Mouse (Mus musculus): ENCODE data around the gene Vmn1r74.
"Not testable (repeated sequence)": the region's sequence is repeated elsewhere in the genome, so short reads cannot be mapped to it uniquely, and the experiment has no call there.

Gene Vmn1r74
- long read RNA-seq, experiment 1, result 0 reads
- long read RNA-seq, experiment 2, result 0 reads

DNA sequence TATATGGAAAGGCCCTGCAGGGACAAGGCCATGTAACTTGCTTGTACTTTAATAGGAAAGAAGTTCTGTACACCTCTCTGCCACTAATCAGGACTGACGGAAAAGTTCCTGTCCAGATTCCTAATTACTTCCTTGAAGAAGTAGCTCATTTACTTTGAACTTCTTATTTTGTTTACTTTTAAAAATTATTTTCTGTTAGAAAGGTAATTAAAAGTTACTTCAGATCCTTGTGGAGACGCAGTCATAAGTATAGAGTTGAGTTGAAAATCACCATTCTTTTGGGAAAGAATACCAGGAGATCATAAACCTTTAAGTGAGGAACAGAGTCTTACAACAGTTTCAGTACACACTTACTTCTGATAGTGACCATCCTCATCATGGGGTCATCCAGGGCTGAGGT is at the start of gene Vmn1r74:
Gene Vmn1r74 (plus strand): TSS at position 301 of the 400 bp plus-strand sequence.
- intact Hi-C loops (cut with DNase I), result no loop called here

DNA sequence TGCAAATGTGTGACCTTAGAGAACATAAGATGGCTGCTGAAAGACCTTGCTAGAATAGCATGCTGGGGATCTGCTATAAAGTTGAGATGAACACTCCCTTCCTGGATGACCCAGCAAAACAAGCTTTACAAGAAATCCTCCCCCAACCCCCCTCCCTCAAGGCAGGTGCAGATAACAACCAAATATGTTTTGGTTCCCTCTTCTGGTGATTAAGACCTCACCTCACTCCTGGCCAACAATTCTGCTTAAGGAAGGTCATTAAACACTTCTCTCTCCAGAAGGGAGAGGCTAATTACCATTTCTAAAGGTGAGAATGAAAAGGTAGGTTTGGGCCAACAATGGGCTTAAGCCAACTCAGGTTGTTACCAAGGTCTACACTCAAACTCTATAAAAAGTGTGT is 20.0 kb upstream of the Vmn1r74 start:
- intact Hi-C loops (cut with DNase I), result no loop called here

GRCm38 (mm10) chr7:11822166-11822565 is 11.6 kb upstream of the Vmn1r74 start:
- intact Hi-C loops (cut with DNase I), result no loop called here

GRCm38 (mm10) chr7:11823246-11823645 is 10.5 kb upstream of the Vmn1r74 start:
- intact Hi-C loops (cut with DNase I), result not testable (repeated sequence)

DNA sequence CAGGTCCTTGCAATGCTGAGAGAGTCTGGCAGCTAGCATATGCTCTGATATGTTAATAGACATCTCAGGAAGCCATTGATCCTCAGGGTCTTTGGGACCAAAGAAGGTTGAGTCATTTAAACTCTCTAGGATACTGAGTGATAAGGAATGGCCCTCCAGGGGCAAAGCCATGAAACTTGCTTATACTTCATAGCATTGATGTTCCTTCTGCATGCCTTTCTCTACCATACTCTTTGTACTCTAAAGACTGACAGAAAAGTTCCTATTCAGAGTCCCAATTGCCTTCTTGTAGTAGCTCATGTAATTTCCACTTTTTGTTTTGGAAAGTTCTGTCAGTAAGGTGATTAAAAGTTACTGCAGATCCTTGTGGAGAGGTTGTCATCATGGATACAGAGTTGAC is 40.5 kb downstream of the Vmn1r74 start, which contains the start of gene Vmn1r75:
Gene Vmn1r75 (plus strand): TSS at position 301 of the 400 bp plus-strand sequence.
- intact Hi-C loops (cut with DNase I), result no loop called here
